Mouse (Mus musculus): ENCODE data around the gene Drosha.

Gene Drosha

GRCm38 (mm10) chr15:12832599-12832998, 8.0 kb downstream of the Drosha start:
- DNase-seq (ENCODE audit: low spot score), result no peak

GRCm38 (mm10) chr15:12833385-12833784, 8.8 kb downstream of the Drosha start:
- DNase-seq (ENCODE audit: low spot score), result no peak

DNA sequence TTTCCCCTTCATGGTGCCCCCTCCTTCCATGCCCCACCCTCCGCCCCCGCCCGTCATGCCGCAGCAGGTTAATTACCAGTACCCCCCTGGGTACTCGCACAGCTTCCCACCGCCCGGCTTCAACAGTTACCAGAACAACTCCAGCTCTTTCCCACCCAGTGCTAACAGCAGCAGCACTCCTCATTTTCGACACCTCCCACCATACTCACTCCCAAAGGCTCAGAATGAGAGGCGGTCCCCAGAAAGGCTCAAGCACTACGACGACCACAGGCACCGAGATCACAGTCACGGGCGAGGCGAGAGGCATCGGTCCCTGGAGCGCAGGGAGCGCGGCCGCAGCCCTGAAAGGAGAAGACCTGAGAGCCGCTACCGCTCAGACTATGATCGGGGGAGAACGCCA, 9.6 kb downstream of the Drosha start:
- DNase-seq (ENCODE audit: low spot score), result no peak

- no peak for DNase-seq (ENCODE audit: low spot score)
Measured at GRCm38 (mm10) chr15:12840737-12841136, 16.1 kb downstream of the Drosha start.

DNA sequence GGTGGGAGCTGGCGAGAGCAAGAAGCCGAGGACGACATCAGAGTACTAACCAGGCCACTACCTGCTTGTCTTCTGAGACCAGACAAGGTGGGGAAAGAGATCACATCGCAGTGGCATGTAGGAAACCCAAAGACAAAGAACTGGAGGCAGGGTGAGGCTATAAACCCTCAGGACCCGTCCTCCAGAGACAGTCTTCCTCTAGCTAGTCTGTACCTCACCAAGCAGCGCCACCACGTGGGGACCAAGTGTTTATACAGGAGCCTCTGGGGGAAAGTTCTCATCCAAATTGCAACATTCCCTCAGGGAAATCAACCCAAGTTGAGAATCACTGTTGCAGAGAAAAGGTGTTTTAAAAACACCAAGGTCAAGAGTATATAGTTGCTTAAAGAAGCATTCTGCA, 18.2 kb downstream of the Drosha start:
- DNase-seq (ENCODE audit: low spot score), result no peak

- no peak for DNase-seq (ENCODE audit: low spot score)
Measured at GRCm38 (mm10) chr15:12848196-12848975, 23.8 kb downstream of the Drosha start.

DNA sequence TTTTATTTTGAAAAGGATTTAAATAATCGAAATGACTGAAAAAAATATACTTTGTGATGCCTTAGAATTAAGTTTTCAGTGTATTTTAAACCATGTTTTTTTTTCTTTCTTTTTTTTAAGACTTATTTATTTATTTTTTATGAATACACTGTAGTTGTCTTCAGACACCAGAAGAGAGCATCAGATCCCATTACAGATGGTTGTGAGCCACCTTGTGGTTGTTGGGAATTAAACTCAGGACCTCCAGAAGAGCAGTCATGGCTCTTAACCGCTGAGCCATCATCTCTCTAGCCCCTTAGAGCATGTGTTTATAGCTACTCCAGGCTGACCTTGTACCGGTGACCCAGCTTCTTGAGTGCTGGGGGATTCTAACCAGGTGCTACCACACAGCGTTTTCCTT, 24.8 kb downstream of the Drosha start:
- DNase-seq (ENCODE audit: low spot score), result no peak

DNA sequence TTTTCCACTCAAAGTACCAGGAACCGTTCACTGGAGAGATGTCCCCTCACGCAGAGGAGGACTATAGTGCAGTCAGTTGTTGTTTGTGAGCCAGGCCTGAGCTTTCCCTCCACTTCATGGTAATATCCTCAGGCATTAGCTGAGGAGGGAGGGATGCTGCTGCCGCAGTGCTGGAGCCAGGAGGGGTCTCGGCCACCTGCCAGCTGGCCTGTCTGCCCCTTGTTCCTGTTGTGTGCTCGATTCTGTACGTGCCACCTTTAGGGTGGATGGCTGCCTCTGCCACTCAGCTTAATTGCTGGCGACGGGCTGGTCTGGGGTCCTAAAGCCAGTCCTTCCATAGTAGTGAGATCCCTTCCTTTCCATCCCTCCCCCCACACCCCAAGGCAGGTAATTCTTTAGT, 28.9 kb downstream of the Drosha start:
- DNase-seq (ENCODE audit: low spot score), result no peak

DNA sequence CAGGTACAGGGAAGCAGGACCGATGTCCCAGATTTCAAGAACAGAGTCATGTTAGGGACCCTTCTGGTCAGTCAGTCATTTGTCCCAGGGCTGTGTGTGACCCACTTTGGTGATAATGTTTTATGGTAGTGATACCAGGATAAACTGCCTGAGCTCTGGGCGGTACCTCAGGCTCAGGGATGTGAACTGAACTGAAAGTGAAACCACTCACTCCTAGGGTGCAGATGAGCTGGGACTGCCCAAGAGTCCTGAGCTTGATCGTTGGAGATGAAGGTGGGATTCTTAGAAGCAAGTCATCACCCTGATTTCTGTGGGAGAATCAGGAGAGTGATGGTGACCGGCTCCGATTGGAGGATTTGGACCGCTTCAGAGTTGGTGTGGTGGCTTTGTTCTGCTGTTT, 32.2 kb downstream of the Drosha start:
- DNase-seq (ENCODE audit: low spot score), result no peak

DNA sequence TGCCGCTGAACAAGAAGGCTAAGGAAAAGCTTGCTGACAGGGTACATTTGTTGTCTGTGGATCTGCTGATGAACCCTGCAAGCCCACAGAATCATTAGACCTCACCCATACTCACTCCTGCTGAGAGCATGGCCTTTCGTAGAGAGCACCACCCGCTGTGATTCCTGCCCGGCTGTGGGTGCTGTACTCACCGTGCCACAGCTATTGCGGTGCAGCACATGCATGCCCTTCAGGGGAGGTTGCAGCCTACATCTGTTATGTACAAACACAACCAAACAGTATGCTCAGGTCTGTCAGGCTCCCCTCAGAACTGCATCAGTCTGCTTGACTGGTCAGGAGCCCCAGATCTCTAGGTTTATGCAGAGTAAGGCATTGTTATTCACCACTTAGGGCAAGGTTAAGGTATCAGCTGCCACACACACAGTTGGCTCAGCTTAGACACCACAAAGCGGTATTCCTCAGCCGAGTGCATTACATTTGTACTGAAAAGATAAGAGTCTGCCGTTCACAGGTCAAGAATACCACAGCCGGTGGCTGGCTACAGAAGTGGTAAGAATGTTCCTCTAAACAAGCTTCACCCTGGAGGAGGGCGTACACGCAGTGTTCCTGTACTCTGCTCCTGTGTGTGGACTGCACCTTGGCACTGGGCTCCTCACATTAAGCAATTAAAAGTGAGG, 33.4 kb downstream of the Drosha start:
- no peak for DNase-seq (ENCODE audit: low spot score)

DNA sequence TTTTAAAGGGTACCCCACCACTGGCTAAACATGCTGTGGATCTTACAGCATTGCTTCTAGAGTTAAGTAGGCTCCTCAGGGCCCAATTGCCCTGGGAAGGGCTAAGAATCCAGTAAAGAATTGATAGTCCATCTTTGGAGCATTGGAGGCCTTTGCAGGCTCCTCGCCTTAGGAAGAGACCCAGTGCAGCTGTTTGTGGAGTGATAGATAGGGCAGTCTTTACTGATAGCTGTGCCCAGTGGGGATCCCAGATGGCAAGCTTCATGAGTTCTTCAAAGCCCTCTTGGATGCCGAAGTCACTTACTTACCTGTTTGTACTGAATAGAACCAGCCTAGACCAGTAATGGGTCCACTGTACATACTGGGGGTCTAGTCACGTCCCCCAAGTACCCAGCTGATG, 34.0 kb downstream of the Drosha start:
- DNase-seq (ENCODE audit: low spot score), result no peak

DNA sequence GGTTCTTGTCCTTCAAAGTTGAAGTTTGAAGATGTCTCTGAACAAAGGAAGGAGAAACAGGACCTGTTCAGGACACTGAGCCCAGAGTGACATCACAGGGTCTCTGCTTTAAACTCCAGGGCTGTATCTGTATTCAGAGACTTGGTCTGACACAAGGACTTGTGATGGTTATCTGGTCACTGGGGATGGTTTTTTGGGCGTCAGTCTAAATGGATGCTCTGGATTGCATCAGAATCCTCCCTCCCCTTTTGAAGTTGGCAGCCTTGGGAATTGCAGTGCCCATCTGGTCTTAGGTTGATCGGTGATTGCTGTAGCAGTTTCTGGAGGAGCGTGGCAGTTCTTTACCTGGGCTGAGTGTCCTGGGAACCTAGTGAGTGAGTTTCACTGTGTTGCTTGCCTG, 37.4 kb downstream of the Drosha start:
- DNase-seq (ENCODE audit: low spot score), result no peak

GRCm38 (mm10) chr15:12863669-12864068, 39.1 kb downstream of the Drosha start:
- no peak for DNase-seq (ENCODE audit: low spot score)

- DNase-seq (ENCODE audit: low spot score), result no peak
Measured at GRCm38 (mm10) chr15:12865595-12866314, 41.1 kb downstream of the Drosha start.

- DNase-seq (ENCODE audit: low spot score), result no peak
Measured at GRCm38 (mm10) chr15:12867269-12867668, 42.7 kb downstream of the Drosha start.

GRCm38 (mm10) chr15:12875442-12876176, 51.0 kb downstream of the Drosha start:
- no peak for DNase-seq (ENCODE audit: low spot score)

GRCm38 (mm10) chr15:12876266-12876665, 51.7 kb downstream of the Drosha start:
- no peak for DNase-seq (ENCODE audit: low spot score)

- DNase-seq (ENCODE audit: low spot score), result no peak
Measured at GRCm38 (mm10) chr15:12876881-12877280, 52.3 kb downstream of the Drosha start.

DNA sequence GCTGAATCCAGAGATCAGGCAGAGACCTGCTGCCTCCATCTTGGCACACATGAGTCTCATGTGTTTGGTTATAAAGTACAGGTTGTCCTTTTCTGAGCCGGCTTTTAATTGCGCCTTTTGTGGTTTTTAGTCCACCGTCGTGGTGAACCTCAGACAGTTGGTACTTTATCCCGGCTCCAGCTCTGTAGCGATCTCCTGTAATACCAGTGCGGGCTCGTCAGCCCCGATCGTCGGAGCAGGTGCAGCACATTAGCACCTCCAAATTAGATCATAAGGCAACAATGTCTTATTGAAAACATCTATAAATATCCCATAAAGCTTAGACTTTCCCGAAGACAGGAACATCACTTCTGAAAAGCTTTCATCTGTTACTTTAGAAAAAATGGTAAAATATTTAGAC, 53.3 kb downstream of the Drosha start:
- DNase-seq (ENCODE audit: low spot score), result no peak

DNA sequence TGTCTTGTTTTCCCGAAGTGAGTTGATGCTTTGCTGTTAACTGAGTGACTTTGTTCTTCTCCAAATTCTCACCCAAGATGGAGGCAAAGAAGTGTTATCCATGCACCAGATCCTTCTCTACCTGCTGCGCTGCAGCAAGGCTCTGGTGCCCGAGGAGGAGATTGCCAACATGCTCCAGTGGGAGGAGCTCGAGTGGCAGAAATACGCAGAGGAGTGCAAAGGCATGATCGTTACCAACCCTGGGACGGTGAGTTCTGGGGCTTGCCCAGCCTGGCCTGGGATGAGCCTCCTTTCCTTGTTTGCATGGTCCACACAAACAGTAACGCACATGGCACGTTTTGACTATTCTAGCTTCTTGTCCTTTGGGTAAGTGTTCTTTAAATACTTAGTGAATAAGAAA, 54.0 kb downstream of the Drosha start:
- no peak for DNase-seq (ENCODE audit: low spot score)

DNA sequence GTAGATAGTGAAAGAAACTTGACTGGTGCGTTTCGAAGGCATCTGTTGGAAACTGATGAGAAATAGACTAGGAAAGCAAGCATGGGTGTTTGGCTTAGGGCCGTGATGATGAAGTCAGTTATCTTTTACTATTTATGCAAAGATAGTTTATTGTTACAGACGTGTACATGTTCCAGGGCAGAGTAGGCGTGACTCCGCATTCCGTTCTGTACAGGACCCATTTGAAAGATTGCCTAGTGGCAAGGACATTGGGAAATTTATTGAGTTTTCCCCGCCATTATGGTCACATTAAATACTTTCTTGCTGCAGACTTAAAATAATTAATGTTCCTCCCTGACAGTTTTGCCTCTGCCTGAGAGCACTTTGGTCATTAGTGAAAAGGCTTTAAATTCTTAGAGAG, 55.3 kb downstream of the Drosha start:
- no peak for DNase-seq (ENCODE audit: low spot score)

GRCm38 (mm10) chr15:12884855-12885254, 60.2 kb downstream of the Drosha start:
- no peak for DNase-seq (ENCODE audit: low spot score)

Data from lung, postnatal 25 days (tissue).